Mouse (Mus musculus) midbrain, embryonic 15.5 days (tissue): ENCODE measurements at regions not wholly inside any gene's neighbourhood (a gene's known extent, or its start where the extent isn't known, plus 50 kb on each side); places are given as distances from the start of the nearest gene placed in this dataset.

Source experiments
- ATAC-seq: fragments of 200-750 bp; cut with Nextera tagmentation; replicated peaks from 2 replicates; pipeline ENCODE4 v1.8.0; 2017; ENCODE audit warnings: moderate TSS enrichment
- H3K27ac ChIP-seq: fragments of 300-500 bp; sonication (generic); 2 replicates; pipeline ENCODE4 v1.5.1; 2015; ENCODE audit warnings: mild to moderate bottlenecking, inconsistent platforms
- H3K27me3 ChIP-seq: fragments of 300-500 bp; sonication (generic); replicated peaks from 2 replicates; pipeline ENCODE4 v1.6.1; 2015; ENCODE audit warnings: inconsistent platforms
- H3K36me3 ChIP-seq: fragments of 300-500 bp; sonication (generic); replicated peaks from 2 replicates; pipeline ENCODE4 v1.6.1; 2015; ENCODE audit warnings: inconsistent platforms
- H3K4me1 ChIP-seq: fragments of 300-500 bp; sonication (generic); 2 replicates; pipeline ENCODE4 v1.6.1; 2015; ENCODE audit warnings: inconsistent platforms
- H3K4me2 ChIP-seq: fragments of 300-500 bp; sonication (generic); 2 replicates; pipeline ENCODE4 v1.6.1; 2015; ENCODE audit warnings: inconsistent platforms, mild to moderate bottlenecking, moderate library complexity
- H3K4me3 ChIP-seq: fragments of 300-500 bp; sonication (generic); 2 replicates; pipeline ENCODE4 v1.5.1; 2015; ENCODE audit warnings: mild to moderate bottlenecking, inconsistent platforms
- H3K9ac ChIP-seq: fragments of 300-500 bp; sonication (generic); 2 replicates; pipeline ENCODE4 v1.6.1; 2015; ENCODE audit warnings: mild to moderate bottlenecking, inconsistent platforms
- H3K9me3 ChIP-seq: fragments of 300-500 bp; sonication (generic); 2 replicates; pipeline ENCODE4 v1.6.1; 2016; ENCODE audit warnings: inconsistent platforms
- WGBS: fragments of 180-500 bp; shearing (Covaris S2); methylation state at CpG from one replicate; pipeline ENCODE4 v1.1.7; 2015; ENCODE audit warnings: mixed read lengths; 5-methylcytosine and 5-hydroxymethylcytosine counted together

DNA sequence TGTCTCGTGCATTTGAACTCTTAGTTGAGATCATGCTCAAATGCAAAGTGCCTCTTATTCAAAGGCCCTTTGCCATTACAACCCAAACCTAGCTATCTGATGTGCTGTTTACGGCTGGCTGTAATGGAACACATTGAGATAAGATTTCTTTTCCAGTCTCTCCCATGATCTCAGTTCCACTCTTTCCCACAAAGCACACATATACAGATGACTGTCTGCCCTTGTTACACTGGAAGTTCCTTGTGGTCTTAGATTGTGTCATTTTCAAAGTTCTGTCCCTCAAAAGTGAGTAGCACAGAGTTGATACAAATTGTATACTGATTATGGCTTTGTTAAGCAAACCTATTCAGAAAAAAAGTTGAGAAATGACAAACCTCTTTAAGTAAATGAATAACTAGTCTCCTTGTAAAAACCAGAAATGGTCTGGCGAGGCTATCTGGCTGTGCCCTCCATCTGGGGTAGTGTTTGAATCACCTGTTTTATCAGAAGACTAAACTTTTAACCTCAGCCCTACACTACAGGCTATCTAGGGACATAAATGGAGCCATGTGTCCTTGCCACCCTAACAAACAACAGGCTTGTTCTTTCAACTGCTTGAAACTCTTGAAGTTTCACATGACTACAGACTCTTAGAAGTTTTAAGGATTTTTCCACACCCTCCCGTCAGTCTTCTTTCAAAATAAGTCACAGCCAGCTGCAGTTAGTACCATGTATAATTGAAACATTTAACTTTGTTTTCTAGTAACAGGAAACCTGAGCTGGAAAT lies 384.0 kb downstream of the Atp6ap1l start:
- 83% methylated on average over 4 of the region's 4 CpGs for WGBS
- Histone ChIP-seq H3K27me3 (no peaks in the 10 kb centered on the region), H3K9me3 (no peaks in the 10 kb centered on the region), H3K27ac (no peak overlapping the region), H3K4me1 (no peaks in the 10 kb centered on the region), H3K4me3 (no peak overlapping the region), H3K36me3 (no peaks in the 10 kb centered on the region), H3K4me2 (no peak overlapping the region), H3K9ac (no peak overlapping the region)
- ATAC-seq: no peak

DNA sequence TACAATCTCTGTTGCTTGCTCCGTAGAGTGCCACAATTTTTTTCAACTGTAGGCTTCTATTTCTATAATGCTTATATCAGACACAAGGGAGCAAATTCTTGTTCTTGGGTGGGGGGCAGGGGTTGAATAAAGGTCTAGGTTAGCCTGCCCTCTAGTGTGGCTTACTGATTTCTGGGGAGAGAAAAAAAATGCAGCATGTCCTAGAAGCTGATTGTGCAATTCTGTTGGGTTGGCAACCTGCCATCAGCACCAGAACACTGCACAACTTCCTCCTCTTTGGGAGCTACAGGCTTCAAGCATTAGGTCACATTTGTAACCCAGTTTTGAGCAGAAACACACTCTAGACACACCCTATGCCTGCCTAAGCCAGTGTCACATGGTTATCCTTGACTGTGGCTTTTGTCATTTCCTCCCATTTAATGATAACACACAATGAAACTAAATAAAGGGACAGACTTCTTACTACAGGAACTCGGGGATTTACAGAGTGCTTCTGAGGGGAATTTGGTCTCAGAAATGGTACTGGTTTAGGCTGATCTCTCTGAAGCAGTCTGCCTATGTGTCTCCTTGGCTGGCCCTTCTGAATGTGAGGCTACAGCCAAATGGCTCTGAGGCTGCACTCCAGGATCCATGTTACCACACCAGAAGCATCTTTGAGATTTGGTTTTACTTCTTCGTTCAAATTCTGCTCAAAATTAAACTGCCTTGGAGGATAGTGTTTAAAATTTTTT lies 389.2 kb downstream of the Atp6ap1l start:
- no peak overlapping the region for H3K9ac ChIP-seq
- 68% methylated on average over 3 of the region's 3 CpGs for WGBS
- peak; percentile 65 for ATAC-seq
- H3K27ac ChIP-seq: no peak overlapping the region
- no peak overlapping the region for H3K4me2 ChIP-seq
- no peaks in the 10 kb centered on the region for H3K9me3 ChIP-seq
- no peaks in the 10 kb centered on the region; the same call in 1 of the 2 replicates for H3K4me1 ChIP-seq
- H3K4me3 ChIP-seq: no peak overlapping the region
- H3K27me3 ChIP-seq: no peaks in the 10 kb centered on the region
- no peaks in the 10 kb centered on the region for H3K36me3 ChIP-seq

DNA sequence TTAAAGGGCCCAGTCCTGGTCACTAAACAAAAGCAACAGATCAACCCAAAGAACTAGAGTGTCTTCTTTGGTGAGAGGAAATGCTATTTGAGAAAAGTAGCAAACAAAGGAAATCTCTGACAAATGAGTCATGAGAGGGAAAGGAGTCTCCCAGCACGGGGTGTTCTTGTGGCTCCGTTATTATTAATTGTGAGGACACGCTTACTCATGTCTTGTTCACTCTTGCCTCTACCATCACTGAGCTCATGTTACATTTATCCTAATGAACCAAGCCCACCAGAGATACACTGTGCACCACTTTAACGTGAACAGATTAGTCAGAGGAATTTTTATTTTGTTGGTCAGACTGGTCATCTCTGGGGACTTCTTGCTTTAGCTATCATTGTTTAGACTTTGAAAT lies 391.3 kb downstream of the Atp6ap1l start:
- no peak overlapping the region for H3K9ac ChIP-seq
- H3K27ac ChIP-seq: no peak overlapping the region
- H3K36me3 ChIP-seq: no peaks in the 10 kb centered on the region
- WGBS: 73% methylated on average over 4 of the region's 4 CpGs
- no peak overlapping the region for H3K4me3 ChIP-seq
- ATAC-seq: no peak
- no peaks in the 10 kb centered on the region; the same call in 1 of the 2 replicates for H3K4me1 ChIP-seq
- no peaks in the 10 kb centered on the region for H3K9me3 ChIP-seq
- H3K4me2 ChIP-seq: no peak overlapping the region
- H3K27me3 ChIP-seq: no peaks in the 10 kb centered on the region

DNA sequence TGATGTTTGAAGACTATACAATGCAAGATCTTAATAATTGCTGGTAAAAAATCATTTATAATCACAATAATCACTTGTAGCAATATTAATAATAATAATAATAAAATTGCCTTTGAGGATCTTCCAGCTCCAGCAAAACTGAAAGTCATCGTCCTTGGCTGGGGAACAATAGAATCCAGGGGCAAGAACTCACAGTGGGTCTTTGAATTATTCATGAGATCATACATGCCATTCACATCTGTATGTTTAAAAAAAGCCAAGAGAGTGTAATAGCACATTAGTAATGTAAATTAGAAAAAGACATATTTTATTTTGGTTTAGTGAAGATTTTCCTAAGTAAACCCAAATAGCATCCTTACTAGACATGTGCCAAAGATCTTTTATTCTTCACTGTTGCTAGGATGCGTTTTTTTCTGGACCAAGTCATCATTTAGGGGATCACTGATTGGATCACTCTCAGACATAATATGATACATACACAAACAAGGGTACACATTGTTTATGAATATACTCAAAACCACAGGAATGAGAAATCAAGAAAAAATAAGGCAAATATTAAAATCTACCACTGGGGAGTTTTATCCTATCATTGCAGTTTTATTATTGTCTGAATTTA lies 392.3 kb downstream of the Atp6ap1l start:
- no peaks in the 10 kb centered on the region for H3K27me3 ChIP-seq
- H3K9ac ChIP-seq: no peak overlapping the region
- H3K9me3 ChIP-seq: no peaks in the 10 kb centered on the region
- 42% methylated on average over 2 of the region's 2 CpGs for WGBS
- H3K27ac ChIP-seq: no peak overlapping the region
- H3K4me3 ChIP-seq: no peak overlapping the region
- no peaks in the 10 kb centered on the region for H3K36me3 ChIP-seq
- no peak for ATAC-seq
- no peak overlapping the region for H3K4me2 ChIP-seq
- H3K4me1 ChIP-seq: no peaks in the 10 kb centered on the region; the same call in 1 of the 2 replicates

DNA sequence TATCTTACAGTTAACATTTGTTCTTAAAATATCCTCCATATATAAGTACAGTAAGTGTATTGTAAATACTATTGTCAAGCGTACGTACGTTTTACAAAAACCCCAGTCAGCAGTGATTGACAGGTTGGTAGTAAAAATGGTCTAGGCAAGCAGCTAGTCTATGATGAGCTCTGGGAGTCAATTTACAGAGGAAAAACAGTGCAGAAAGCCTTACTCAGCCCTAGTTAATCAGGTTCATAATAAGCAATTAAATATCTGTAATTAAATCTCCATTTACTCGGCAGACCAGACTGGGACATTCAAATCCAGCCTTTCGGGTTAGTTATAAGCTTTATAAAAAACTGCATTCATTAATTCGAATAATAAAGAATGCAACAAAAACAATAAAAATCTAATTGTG lies 394.7 kb downstream of the Atp6ap1l start:
- Histone ChIP-seq H3K9me3 (no peaks in the 10 kb centered on the region), H3K4me1 (no peaks in the 10 kb centered on the region; the same call in 1 of the 2 replicates), H3K36me3 (no peaks in the 10 kb centered on the region), H3K4me2 (no peak overlapping the region), H3K27me3 (no peaks in the 10 kb centered on the region), H3K4me3 (no peak overlapping the region), H3K9ac (no peak overlapping the region), H3K27ac (no peak overlapping the region)
- ATAC-seq: no peak
- WGBS: 64% methylated on average over 6 of the region's 6 CpGs

DNA sequence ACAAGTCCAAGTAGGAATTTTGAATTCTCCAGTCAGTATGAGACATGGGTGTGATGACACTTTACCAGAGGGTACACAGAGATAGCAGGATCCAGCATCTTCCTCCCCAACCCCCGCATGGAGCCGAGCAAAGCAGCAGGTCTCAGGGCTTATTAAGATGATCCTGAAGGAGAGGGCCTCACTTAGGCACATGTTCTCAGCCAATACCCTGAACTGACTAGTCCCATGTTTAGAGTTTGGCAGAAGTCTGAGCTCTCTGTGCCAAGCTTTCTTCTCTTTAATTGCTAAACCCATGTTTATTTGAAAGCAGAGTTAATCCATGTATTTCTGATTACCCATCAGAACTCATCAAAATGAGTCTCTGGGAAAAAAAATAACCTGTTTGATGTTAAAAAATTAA lies 402.0 kb downstream of the Atp6ap1l start:
- WGBS: 71% methylated on average over 2 of the region's 2 CpGs
- Histone ChIP-seq H3K27me3 (no peaks in the 10 kb centered on the region), H3K27ac (no peak overlapping the region), H3K9me3 (no peaks in the 10 kb centered on the region), H3K4me3 (no peak overlapping the region), H3K36me3 (no peaks in the 10 kb centered on the region), H3K9ac (no peak overlapping the region), H3K4me2 (no peak overlapping the region), H3K4me1 (no peaks in the 10 kb centered on the region)
- no peak for ATAC-seq

DNA sequence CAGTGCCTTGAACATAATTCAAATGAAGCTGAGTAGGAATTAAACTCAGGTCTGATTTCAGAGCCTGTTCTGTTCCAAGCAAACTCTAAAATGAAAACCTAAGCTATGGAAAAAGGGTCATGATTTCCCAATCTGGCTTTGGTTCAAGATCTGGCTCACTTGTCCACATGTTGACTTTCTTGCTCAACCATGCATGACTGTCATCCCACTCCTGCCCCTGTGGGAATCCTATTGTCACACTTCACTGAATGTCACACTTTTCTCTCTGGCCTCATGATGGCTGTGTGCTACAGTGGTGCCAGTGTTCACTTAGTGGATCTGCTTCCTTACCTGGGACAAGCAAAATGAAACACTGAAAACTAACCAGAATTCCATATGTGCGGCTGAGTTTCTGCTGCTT lies 403.0 kb downstream of the Atp6ap1l start:
- no peak overlapping the region for H3K27ac ChIP-seq
- no peak overlapping the region for H3K4me2 ChIP-seq
- no peak overlapping the region for H3K4me3 ChIP-seq
- H3K9me3 ChIP-seq: no peaks in the 10 kb centered on the region
- H3K27me3 ChIP-seq: no peaks in the 10 kb centered on the region
- H3K4me1 ChIP-seq: no peaks in the 10 kb centered on the region
- 89% methylated on average over 1 of the region's 1 CpGs for WGBS
- no peak overlapping the region for H3K9ac ChIP-seq
- no peak for ATAC-seq
- H3K36me3 ChIP-seq: no peaks in the 10 kb centered on the region

DNA sequence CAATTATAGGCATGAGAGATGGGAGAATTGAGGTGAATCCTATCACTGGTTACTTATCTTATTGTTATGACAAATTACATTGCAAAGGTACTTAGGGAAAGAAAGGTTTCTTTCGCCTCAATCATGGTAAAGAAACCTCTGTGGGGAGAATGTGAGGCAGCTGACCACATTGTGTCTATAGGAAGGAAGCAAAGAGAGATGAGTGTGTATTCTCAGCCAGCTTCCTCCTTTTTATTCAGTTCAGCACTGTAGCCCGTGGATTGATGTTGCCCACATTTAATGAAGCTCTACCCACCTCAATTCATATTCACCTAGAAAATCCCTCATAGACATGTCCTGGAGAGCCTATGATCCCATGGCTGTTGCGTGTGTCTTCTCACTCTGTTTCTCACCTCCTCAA lies 406.2 kb downstream of the Atp6ap1l start:
- 88% methylated on average over 3 of the region's 3 CpGs for WGBS
- Histone ChIP-seq H3K9ac (no peak overlapping the region), H3K4me3 (no peak overlapping the region), H3K27ac (no peak overlapping the region), H3K27me3 (no peaks in the 10 kb centered on the region), H3K4me2 (no peak overlapping the region), H3K36me3 (no peaks in the 10 kb centered on the region), H3K4me1 (no peaks in the 10 kb centered on the region), H3K9me3 (no peaks in the 10 kb centered on the region)
- no peak for ATAC-seq

DNA sequence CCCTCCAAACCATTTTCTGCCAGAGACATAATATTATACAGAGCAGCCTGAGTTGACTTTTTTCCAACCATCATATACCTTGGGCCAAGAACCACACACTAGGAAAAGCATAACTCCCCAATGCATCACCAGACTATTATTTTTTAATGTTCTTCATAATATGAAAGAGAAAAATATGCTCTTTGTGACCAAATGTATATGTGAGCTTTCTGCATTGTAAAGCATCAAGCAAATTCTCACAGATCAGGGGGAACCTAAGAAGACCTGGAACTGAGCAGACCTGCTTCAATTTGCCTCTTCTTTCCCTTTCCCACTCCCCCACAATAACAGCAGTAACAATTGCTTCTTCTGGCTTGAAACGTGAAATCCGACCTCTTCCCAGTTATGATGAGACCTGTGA lies 407.6 kb downstream of the Atp6ap1l start:
- H3K4me1 ChIP-seq: no peaks in the 10 kb centered on the region
- no peaks in the 10 kb centered on the region for H3K27me3 ChIP-seq
- no peak overlapping the region for H3K4me2 ChIP-seq
- ATAC-seq: no peak
- no peak overlapping the region for H3K4me3 ChIP-seq
- WGBS: 76% methylated on average over 2 of the region's 2 CpGs
- H3K36me3 ChIP-seq: no peaks in the 10 kb centered on the region
- H3K27ac ChIP-seq: no peak overlapping the region
- no peak overlapping the region for H3K9ac ChIP-seq
- no peaks in the 10 kb centered on the region for H3K9me3 ChIP-seq

DNA sequence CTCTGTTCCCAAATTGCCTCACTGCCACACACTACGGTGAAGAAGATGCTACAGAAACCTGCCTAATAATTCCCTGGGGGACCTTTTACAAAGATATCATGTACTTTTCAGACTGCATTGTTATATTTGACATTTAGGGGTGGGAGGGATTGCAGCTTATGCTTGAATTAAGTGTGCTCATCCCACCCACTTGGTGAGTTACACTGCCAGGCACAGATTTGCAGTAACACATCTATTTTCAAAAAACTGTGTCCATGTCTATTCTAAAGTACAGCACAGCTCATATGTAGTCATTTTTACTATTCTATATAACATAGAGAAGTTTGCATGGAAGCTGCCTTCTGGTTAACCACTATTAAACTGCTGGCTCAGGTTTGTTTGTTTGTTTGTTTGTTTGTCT lies 404.3 kb upstream of the Xrcc4 start:
- ATAC-seq: no peak
- no peaks in the 10 kb centered on the region for H3K27me3 ChIP-seq
- H3K9me3 ChIP-seq: no peaks in the 10 kb centered on the region
- H3K4me3 ChIP-seq: no peak overlapping the region
- H3K9ac ChIP-seq: no peak overlapping the region
- H3K4me1 ChIP-seq: no peaks in the 10 kb centered on the region
- H3K36me3 ChIP-seq: no peaks in the 10 kb centered on the region
- 39% methylated on average over 1 of the region's 1 CpGs for WGBS
- H3K4me2 ChIP-seq: no peak overlapping the region
- no peak overlapping the region for H3K27ac ChIP-seq

DNA sequence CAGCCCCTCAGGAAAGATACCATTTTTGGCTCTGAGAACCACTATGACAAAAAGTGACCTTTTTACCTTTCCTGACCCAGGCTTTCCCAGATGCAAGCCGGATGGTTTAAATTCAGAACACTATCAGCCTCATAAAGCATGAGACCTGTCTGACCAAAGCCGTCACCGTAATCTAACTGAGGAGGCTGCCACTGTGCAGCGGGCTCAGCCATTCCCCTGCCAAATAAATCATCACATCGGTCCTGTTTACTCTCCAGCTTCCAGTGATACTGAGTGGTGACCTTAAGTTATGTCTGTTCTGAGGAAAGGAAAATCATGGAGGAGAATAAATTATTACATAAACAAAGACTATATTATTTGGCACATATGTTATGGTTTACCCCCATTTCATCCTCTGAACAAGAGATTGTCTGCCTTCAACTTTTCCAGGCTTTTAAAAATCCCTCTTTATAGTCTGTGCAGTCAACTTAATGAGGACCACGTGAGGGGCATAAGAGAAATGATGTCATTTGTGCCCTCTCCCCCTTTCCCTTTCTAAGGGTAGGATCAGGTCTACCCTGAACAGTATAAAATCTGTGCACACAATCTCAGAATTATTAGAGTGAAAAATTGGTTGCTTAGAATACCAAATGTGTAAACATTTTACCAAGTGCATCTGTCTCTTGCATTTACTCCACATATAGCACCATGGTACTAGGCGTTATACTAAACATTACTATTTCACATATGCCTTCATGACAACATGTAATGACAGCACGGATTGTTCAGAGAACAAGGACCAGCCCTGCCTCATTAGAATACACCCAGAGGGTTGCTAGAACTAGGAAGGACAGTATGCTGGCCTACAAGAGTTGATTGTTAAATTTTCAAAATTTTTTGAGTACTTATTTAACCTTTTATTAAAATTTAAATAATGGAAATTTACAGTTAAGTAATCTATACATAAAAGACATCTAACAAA lies 401.9 kb upstream of the Xrcc4 start:
- WGBS: 64% methylated on average over 8 of the region's 8 CpGs
- Histone ChIP-seq H3K27ac (no peak overlapping the region), H3K4me1 (no peaks in the 10 kb centered on the region), H3K27me3 (no peaks in the 10 kb centered on the region), H3K9ac (no peak overlapping the region), H3K4me3 (no peak overlapping the region), H3K9me3 (no peaks in the 10 kb centered on the region), H3K4me2 (no peak overlapping the region), H3K36me3 (no peaks in the 10 kb centered on the region)
- ATAC-seq: no peak

DNA sequence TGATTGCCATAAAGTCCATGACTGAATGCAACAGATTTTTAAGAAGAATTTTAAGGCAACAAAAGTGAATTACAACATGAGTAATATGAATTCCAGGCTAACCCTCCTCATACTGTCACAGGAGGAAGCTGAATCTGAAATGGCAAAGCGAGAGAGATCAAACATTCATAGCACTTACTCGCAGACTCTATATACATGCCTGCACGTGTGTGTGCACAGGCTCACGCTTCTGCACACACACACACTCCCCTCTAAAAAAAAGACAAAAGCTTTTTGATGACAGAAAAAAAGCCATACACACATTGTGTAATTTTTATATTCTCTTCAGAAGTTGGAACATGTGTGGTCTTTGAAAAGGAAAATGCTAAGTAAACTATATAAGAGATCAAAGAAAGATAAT lies 391.1 kb upstream of the Xrcc4 start:
- Histone ChIP-seq H3K27ac (no peak overlapping the region), H3K36me3 (no peaks in the 10 kb centered on the region), H3K4me3 (no peak overlapping the region), H3K4me2 (no peak overlapping the region), H3K4me1 (no peaks in the 10 kb centered on the region), H3K9me3 (no peaks in the 10 kb centered on the region), H3K9ac (no peak overlapping the region), H3K27me3 (no peaks in the 10 kb centered on the region)
- WGBS: 89% methylated on average over 4 of the region's 4 CpGs
- ATAC-seq: no peak
